Mouse (Mus musculus) stomach, postnatal 0 days (tissue): ENCODE results near the gene Cisd3.

ENCODE experiments used
- CTCF ChIP-seq: IDR thresholded peaks from 2 replicates; pipeline ENCODE4 v1.5.1; 2016; ENCODE audit warnings: antibody characterized with exemption, low read depth, mild to moderate bottlenecking, moderate library complexity
- EP300 ChIP-seq: optimal IDR thresholded peaks from 2 replicates; pipeline ENCODE3; 2016; ENCODE audit warnings: antibody characterized with exemption

DNA sequence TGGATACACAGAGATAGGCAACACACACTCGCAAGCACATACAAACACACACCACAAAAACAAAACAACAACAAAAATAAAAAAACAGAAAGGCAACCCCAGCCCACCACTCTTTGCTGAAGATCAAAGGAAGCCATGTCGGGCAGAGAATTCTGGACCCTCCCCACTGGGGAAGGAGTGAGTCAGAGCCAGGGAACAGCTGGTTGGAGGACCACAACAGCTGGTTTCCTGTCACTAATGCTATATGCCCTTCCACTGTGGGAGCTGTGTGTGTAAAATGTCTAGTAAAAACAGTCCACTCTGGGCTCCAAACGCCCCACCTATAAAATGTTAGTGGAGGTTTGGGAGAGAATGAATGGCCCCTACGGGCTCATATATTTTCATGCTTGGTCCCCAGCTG lies 35.7 kb downstream of the Cisd3 start:
- TF ChIP-seq CTCF (no peak), EP300 (no peak)
